Mouse (Mus musculus) left cerebral cortex, postnatal 10 days (tissue): ENCODE data around the gene Gm12886. TPM values are rescaled to one million over a fixed set of nuclear protein-coding genes. Genes with fewer than 3 reads are reported as not detected.

Source experiments
- DNase-seq, 2 experiments: peaks; one replicate each; pipeline ENCODE4 v3.0.0; 2021 to 2022; ENCODE audit warnings: low spot score in 2 of 2, mixed read lengths in 1 of 2; ENCODE audit errors: extremely low spot score in 1 of 2
- intact Hi-C: fragments of 180-260 bp; cut with DNase I; formaldehyde crosslinking; loops from one replicate; pipeline ENCODE4 v1.15.1; 2025
- total RNA-seq, 2 experiments: library from RNA; stranded (reverse); gene quantifications; 2 replicates each; pipeline ENCODE4 v1.2.3; 2021

The Gm12886 gene
- not detected for total RNA-seq

DNA sequence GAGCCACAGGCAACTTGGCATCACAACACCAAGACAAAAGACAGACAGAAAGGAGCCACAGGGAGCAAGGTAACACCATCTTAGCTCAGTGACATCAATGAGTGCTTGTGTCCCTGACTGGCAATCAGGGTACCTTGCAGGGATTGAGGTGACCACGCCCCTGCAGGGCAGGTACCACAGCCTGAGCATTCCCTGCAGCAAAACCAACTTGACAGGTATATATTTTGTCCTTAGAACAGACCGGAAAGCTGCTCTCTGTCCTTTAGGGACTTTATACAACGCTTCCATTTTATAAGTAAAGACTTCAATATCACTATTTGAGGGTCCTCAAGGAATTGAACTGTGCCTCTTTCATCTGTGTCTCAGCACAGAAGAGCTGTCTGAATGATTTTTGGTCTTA, at the start of gene Gm12886:
Gene Gm12886, minus strand, starts transcription at position 101 of the 400 bp plus-strand sequence.
- DNase-seq: no peak

More for the DNA sequence above, at the start of gene Gm12886:
- intact Hi-C loops: no loop called here

Other genes with a start within 250 kb of the Gm12886 start
- 10 to 100 TPM; 31.2 to 31.6 TPM for gene Rlf, start 208.0 kb downstream of the Gm12886 start, total RNA-seq
- not detected for gene Gm12888, start 98.2 kb downstream of the Gm12886 start, total RNA-seq
- not detected for gene Gm12887, start 199.0 kb upstream of the Gm12886 start, total RNA-seq